26 mouse cellular contexts compared by ENCODE assay signal in the genomic region with DNA sequence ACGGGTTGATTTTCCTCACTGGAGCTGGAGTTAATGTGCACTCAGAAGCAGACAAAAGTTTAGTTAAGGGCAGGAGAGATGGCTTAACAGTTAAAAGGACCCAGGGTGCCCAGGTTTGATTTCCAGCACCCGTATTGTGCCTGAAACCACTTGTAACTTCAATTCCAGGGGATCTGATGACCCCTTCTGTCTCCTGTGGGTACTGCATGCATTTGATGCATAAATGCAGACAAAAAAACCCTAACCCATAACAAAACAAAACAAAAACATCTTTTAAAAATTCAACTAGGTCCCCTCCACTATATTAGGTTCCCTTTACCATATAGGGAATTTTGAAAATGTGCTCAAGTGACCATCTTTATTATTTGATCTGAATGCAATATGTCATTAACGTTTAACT.
DNase-seq lines count a peak whose midpoint lies in the region; ATAC-seq and TF ChIP-seq lines count a peak whose summit lies in the region.
"Had no signal": no experiment of that assay in that cellular context is flagged by ENCODE, and none has a peak within 500 bp of the region (broad histone marks: within the 10 kb centered on the region; RNA-seq: fewer than 3 reads in every experiment).

No protein-coding gene starts in this region.

- no peaks in the 10 kb centered on the region for H3K27me3 ChIP-seq in kidney, postnatal 0 days (ENCODE audit: insufficient read depth, low read length)
- H3K27me3 ChIP-seq in lung, embryonic 14.5 days (ENCODE audit: insufficient read depth, low read length) = no peaks in the 10 kb centered on the region
- H3K27me3 ChIP-seq: forebrain, embryonic 12.5 days; heart, embryonic 15.5 days; midbrain, embryonic 13.5 days; neural tube, embryonic 15.5 days had no signal

- H3K36me3 ChIP-seq in kidney, postnatal 0 days (ENCODE audit: insufficient read depth, low read length) = no peaks in the 10 kb centered on the region
- H3K36me3 ChIP-seq in lung, embryonic 14.5 days (ENCODE audit: insufficient read depth) = no peaks in the 10 kb centered on the region
- H3K36me3 ChIP-seq in ES-E14 (ENCODE audit: control insufficient read depth, insufficient read depth, low read length, poor library complexity, severe bottlenecking) = no peaks in the 10 kb centered on the region
- H3K36me3 ChIP-seq: forebrain, embryonic 12.5 days; heart, embryonic 15.5 days; midbrain, embryonic 13.5 days; neural tube, embryonic 15.5 days had no signal

- peak; percentile 31 for TF ChIP-seq CTCF in kidney, postnatal 0 days (IDR thresholded peaks at IDR 0.05; ENCODE audit: low read depth)
- peak; percentile 31; the same call in 1 of the 2 replicates for TF ChIP-seq CTCF in lung, embryonic 14.5 days (IDR thresholded peaks at IDR 0.05; ENCODE audit: low read depth)

- H3K4me1 ChIP-seq in kidney, postnatal 0 days (replicated peaks; ENCODE audit: insufficient read depth, low read length) = no peaks in the 10 kb centered on the region
- no peaks in the 10 kb centered on the region for H3K4me1 ChIP-seq in lung, embryonic 14.5 days (ENCODE audit: insufficient read depth)
- H3K4me1 ChIP-seq in ES-E14 (ENCODE audit: control insufficient read depth in 2 of 2, insufficient read depth in 2 of 2, low read length in 2 of 2, poor library complexity in 1 of 2) = no peaks in the 10 kb centered on the region
- H3K4me1 ChIP-seq: heart, embryonic 15.5 days; neural tube, embryonic 15.5 days had no signal

- no peak overlapping the region for H3K27ac ChIP-seq in kidney, postnatal 0 days
- no peak overlapping the region for H3K27ac ChIP-seq in lung, embryonic 14.5 days (ENCODE audit: low read depth)
- H3K27ac ChIP-seq in ES-E14 (ENCODE audit: insufficient read depth, low read depth, low read length, poor library complexity, severe bottlenecking) = no peak overlapping the region
- H3K27ac ChIP-seq: forebrain, embryonic 12.5 days; heart, embryonic 15.5 days; midbrain, embryonic 13.5 days; neural tube, embryonic 15.5 days had no signal

- H3K9me3 ChIP-seq in kidney, postnatal 0 days (replicated peaks; ENCODE audit: low read length) = no peaks in the 10 kb centered on the region
- peaks cover 7% of the 10 kb centered on the region; the same call in 1 of the 2 replicates for H3K9me3 ChIP-seq in lung, embryonic 14.5 days (ENCODE audit: low read depth, low read length)
- H3K9me3 ChIP-seq in ES-E14 (ENCODE audit: control insufficient read depth, insufficient read depth, low read depth, low read length) = no peaks in the 10 kb centered on the region
- H3K9me3 ChIP-seq: heart, embryonic 15.5 days had no signal

- H3K4me3 ChIP-seq in kidney, postnatal 0 days (replicated peaks; ENCODE audit: low read depth, low read length) = no peak overlapping the region
- H3K4me3 ChIP-seq in lung, embryonic 14.5 days (ENCODE audit: low read depth, low read length) = no peak overlapping the region
- H3K4me3 ChIP-seq in ES-E14 (ENCODE audit: insufficient read depth in 1 of 2, low read depth in 1 of 2, low read length in 2 of 2, poor library complexity in 1 of 2, severe bottlenecking in 1 of 2) = no peak overlapping the region
- H3K4me3 ChIP-seq: forebrain, embryonic 12.5 days; heart, embryonic 15.5 days; midbrain, embryonic 13.5 days; neural tube, embryonic 15.5 days had no signal

- in situ Hi-C loops in ES-E14 (cut with MboI; ENCODE audit: low sequenced_read_pairs in 2 of 2, unreplicated experiment in 2 of 2) = no loop called here

- no peak for ATAC-seq in kidney, postnatal 0 days (replicated peaks; ENCODE audit: low FRiP score, low read depth)
- no peak for ATAC-seq in lung, embryonic 14.5 days (ENCODE audit: insufficient read depth)
- ATAC-seq: CD4-positive, CD25-positive, alpha-beta regulatory T cell, adult 4 months; forebrain, postnatal 0 days had no signal

- 91% methylated on average over 3 of the region's 3 CpGs for WGBS in kidney, postnatal 0 days
- WGBS in lung, embryonic 14.5 days = 90% methylated on average over 3 of the region's 3 CpGs

- no peak overlapping the region for H3K9ac ChIP-seq in kidney, postnatal 0 days (ENCODE audit: low read depth, low read length)
- no peak overlapping the region for H3K9ac ChIP-seq in lung, embryonic 14.5 days
- H3K9ac ChIP-seq in ES-E14 (ENCODE audit: insufficient read depth, low read depth, low read length, poor library complexity, severe bottlenecking) = no peak overlapping the region
- H3K9ac ChIP-seq: forebrain, embryonic 12.5 days; forebrain, postnatal 0 days; heart, embryonic 15.5 days; midbrain, embryonic 13.5 days; neural tube, embryonic 15.5 days had no signal

- DNase-seq in kidney, postnatal 0 days (ENCODE audit: low spot score) = no peak
- DNase-seq in kidney, postnatal 36 days = no peak
- no peak for DNase-seq in lung, embryonic 14.5 days
- no peak for DNase-seq in lung, postnatal 36 days
- DNase-seq in ES-E14 (ENCODE audit: low read depth, low spot score) (no peak), R1 (ENCODE audit: low read depth, low spot score) (peak; percentile 33)
- no peak for DNase-seq in right cerebral cortex, postnatal 4 days
- DNase-seq: adrenal gland, postnatal 14 days; cerebellum, adult 11-12 months; cerebellum, postnatal 14 days; forebrain, postnatal 0 days; gastrocnemius, postnatal 10 days; kidney, adult 11 months; kidney, postnatal 25 days; layer of hippocampus, postnatal 36 days; lung, adult 18-20 months; lung, postnatal 14 days; right cerebral cortex, postnatal 25 days; spleen, adult 18-20 months; thymus, adult 18-20 months; thymus, postnatal 36 days had no signal

- no peak overlapping the region for H3K4me2 ChIP-seq in kidney, postnatal 0 days (ENCODE audit: low read length)
- no peak overlapping the region for H3K4me2 ChIP-seq in lung, embryonic 14.5 days
- H3K4me2 ChIP-seq: forebrain, embryonic 12.5 days; heart, embryonic 15.5 days; midbrain, embryonic 13.5 days; neural tube, embryonic 15.5 days had no signal

TF ChIP-seq in ES-E14, 5 proteins besides CTCF, POLR2A, EP300 and RAD21:
- TF ChIP-seq ZC3H11A (IDR thresholded peaks at IDR 0.05; ENCODE audit: borderline replicate concordance, low read depth, low read length) (peak; percentile 44; the same call in 1 of the 2 replicates), ZNF384 (IDR thresholded peaks at IDR 0.05; ENCODE audit: low read depth, low read length) (no peak)
TF ChIP-seq in ES-E14: peak in this region for 1.
